Mouse (Mus musculus) CH12.LX (cell line): ENCODE measurements around the gene Dusp2. TPM values are rescaled to one million over a fixed set of nuclear protein-coding genes. Genes with fewer than 3 reads are reported as not detected.

Experiments
- DNase-seq: peaks from one replicate; pipeline ENCODE4 v3.0.0-alpha.2; 2013; ENCODE audit errors: extremely low read depth
- H3K27ac ChIP-seq: 2 replicates; pipeline ENCODE4 v1.5.1; 2012; ENCODE audit warnings: low read depth, mild to moderate bottlenecking, control low read depth, moderate library complexity; ENCODE audit not compliant: insufficient read depth
- H3K27me3 ChIP-seq: replicated peaks from 2 replicates; pipeline ENCODE3; 2012; ENCODE audit warnings: inconsistent platforms
- H3K36me3 ChIP-seq, 2 experiments: replicated peaks in 1 of 2; 2 replicates each; pipeline versions ENCODE3 to v1.6.1; 2012; ENCODE audit warnings: inconsistent platforms in 1 of 2, low read length in 1 of 2, mild to moderate bottlenecking in 1 of 2, mixed read lengths in 1 of 2, moderate library complexity in 1 of 2; ENCODE audit not compliant: control insufficient read depth in 1 of 2, insufficient read depth in 1 of 2
- H3K4me1 ChIP-seq, 2 experiments: 2 replicates each; pipeline ENCODE4 v1.6.1; 2012; ENCODE audit warnings: inconsistent platforms in 1 of 2, moderate library complexity in 1 of 2; ENCODE audit not compliant: insufficient read depth in 2 of 2, control insufficient read depth in 1 of 2
- H3K4me2 ChIP-seq: 2 replicates; pipeline ENCODE4 v1.6.1; 2012; ENCODE audit warnings: low read depth, mild to moderate bottlenecking, control low read depth; ENCODE audit not compliant: poor library complexity, insufficient read depth, severe bottlenecking
- H3K4me3 ChIP-seq, 3 experiments: fragments of 150-350 bp in 1 of 3; sonication (generic) in 1 of 3; replicated peaks in 1 of 3; 2 replicates each; pipeline versions ENCODE3 to v1.5.1; 2011 to 2012; ENCODE audit warnings: low read depth in 2 of 3, low read length in 2 of 3, mild to moderate bottlenecking in 2 of 3, moderate library complexity in 2 of 3, control low read depth in 1 of 3, improper control_type of control experiment in 1 of 3, inconsistent platforms in 1 of 3, mixed read lengths in 1 of 3; ENCODE audit not compliant: poor library complexity in 1 of 3
- H3K79me2 ChIP-seq: replicated peaks from 2 replicates; pipeline ENCODE4 v1.6.1; 2012; ENCODE audit warnings: mild to moderate bottlenecking, moderate library complexity; ENCODE audit not compliant: control insufficient read depth, poor library complexity, insufficient read depth, severe bottlenecking; ENCODE audit errors: extremely low read depth
- H3K9ac ChIP-seq: 2 replicates; pipeline ENCODE4 v1.6.1; 2012; ENCODE audit warnings: low read depth, mild to moderate bottlenecking, control low read depth, moderate library complexity; ENCODE audit not compliant: insufficient read depth
- H3K9me3 ChIP-seq: replicated peaks from 2 replicates; pipeline ENCODE3; 2012; ENCODE audit warnings: low read length, inconsistent platforms, mixed read lengths
- BHLHE40 ChIP-seq: IDR thresholded peaks from 2 replicates; pipeline ENCODE4 v1.6.1; 2011; ENCODE audit warnings: mild to moderate bottlenecking, low read depth, low read length, improper control_type of control experiment
- CHD1 ChIP-seq: IDR thresholded peaks from 2 replicates; pipeline ENCODE4 v1.6.1; 2012; ENCODE audit warnings: low read depth, low read length, improper control_type of control experiment, inconsistent platforms
- CHD2 ChIP-seq: IDR thresholded peaks from 2 replicates; pipeline ENCODE4 v1.6.1; 2011; ENCODE audit warnings: low read length, improper control_type of control experiment
- CTCF ChIP-seq, 2 experiments: IDR thresholded peaks in 1 of 2; conservative IDR thresholded peaks in 1 of 2; 2 replicates each; pipeline ENCODE4 v1.5.1; 2011 to 2012; ENCODE audit warnings: low read depth in 2 of 2, low read length in 2 of 2, improper control_type of control experiment in 1 of 2, inconsistent platforms in 1 of 2, mild to moderate bottlenecking in 1 of 2, moderate library complexity in 1 of 2
- E2F4 ChIP-seq: IDR thresholded peaks from 2 replicates; pipeline ENCODE4 v1.6.1; 2011; ENCODE audit warnings: low read depth, low read length, improper control_type of control experiment; ENCODE audit not compliant: insufficient replicate concordance
- ELF1 ChIP-seq: IDR thresholded peaks from 2 replicates; pipeline ENCODE4 v1.6.1; 2014; ENCODE audit warnings: low read depth, mild to moderate bottlenecking, inconsistent platforms, low read length, improper control_type of control experiment
- EP300 ChIP-seq: IDR thresholded peaks from 2 replicates; pipeline ENCODE4 v1.6.1; 2011; ENCODE audit warnings: low read length, improper control_type of control experiment
- ETS1 ChIP-seq: conservative IDR thresholded peaks from 2 replicates; pipeline ENCODE4 v1.6.1; 2012; ENCODE audit warnings: low read depth, mild to moderate bottlenecking, inconsistent platforms, low read length, improper control_type of control experiment, moderate library complexity
- GABPA ChIP-seq: IDR thresholded peaks from 2 replicates; pipeline ENCODE4 v1.6.1; 2012; ENCODE audit warnings: low read depth, low read length, improper control_type of control experiment, inconsistent platforms; ENCODE audit not compliant: insufficient replicate concordance
- HCFC1 ChIP-seq: IDR thresholded peaks from 2 replicates; pipeline ENCODE4 v1.6.1; 2012; ENCODE audit warnings: low read depth, mild to moderate bottlenecking, inconsistent platforms, low read length, improper control_type of control experiment
- IRF4 ChIP-seq: IDR thresholded peaks from 2 replicates; pipeline ENCODE4 v1.6.1; 2014; ENCODE audit warnings: low read depth, mild to moderate bottlenecking, inconsistent platforms, low read length, improper control_type of control experiment
- JUN ChIP-seq: IDR thresholded peaks from 2 replicates; pipeline ENCODE4 v1.6.1; 2011; ENCODE audit warnings: low read depth, mild to moderate bottlenecking, low read length, improper control_type of control experiment, moderate library complexity; ENCODE audit not compliant: insufficient read depth
- JUND ChIP-seq: conservative IDR thresholded peaks from 2 replicates; pipeline ENCODE4 v1.6.1; 2011; ENCODE audit warnings: low read depth, low read length, improper control_type of control experiment
- KAT2A ChIP-seq: IDR thresholded peaks from 2 replicates; pipeline ENCODE4 v1.6.1; 2012; ENCODE audit warnings: low read length, improper control_type of control experiment, inconsistent platforms; ENCODE audit not compliant: insufficient replicate concordance
- MAFK ChIP-seq: IDR thresholded peaks from 2 replicates; pipeline ENCODE4 v1.6.1; 2011; ENCODE audit warnings: low read length, improper control_type of control experiment; ENCODE audit not compliant: insufficient replicate concordance
- MAX ChIP-seq: IDR thresholded peaks from 2 replicates; pipeline ENCODE4 v1.6.1; 2011; ENCODE audit warnings: low read length, improper control_type of control experiment
- MAZ ChIP-seq: IDR thresholded peaks from 2 replicates; pipeline ENCODE4 v1.6.1; 2012; ENCODE audit warnings: low read depth, mild to moderate bottlenecking, inconsistent platforms, low read length, improper control_type of control experiment, moderate library complexity
- MEF2A ChIP-seq: IDR thresholded peaks from 2 replicates; pipeline ENCODE4 v1.6.1; 2014; ENCODE audit warnings: low read depth, mild to moderate bottlenecking, inconsistent platforms, low read length, improper control_type of control experiment, borderline replicate concordance
- MXI1 ChIP-seq: IDR thresholded peaks from 2 replicates; pipeline ENCODE4 v1.6.1; 2011; ENCODE audit warnings: mild to moderate bottlenecking, low read depth, low read length, improper control_type of control experiment
- MYC ChIP-seq: IDR thresholded peaks from 2 replicates; pipeline ENCODE4 v1.6.1; 2011; ENCODE audit warnings: low read depth, mild to moderate bottlenecking, improper control_type of control experiment, low read length
- NELFE ChIP-seq: IDR thresholded peaks from 2 replicates; pipeline ENCODE4 v1.6.1; 2011; ENCODE audit warnings: low read depth, low read length, improper control_type of control experiment
- NRF1 ChIP-seq: IDR thresholded peaks from 2 replicates; pipeline ENCODE4 v1.6.1; 2014; ENCODE audit warnings: low read depth, mild to moderate bottlenecking, inconsistent platforms, low read length, improper control_type of control experiment, moderate library complexity
- PAX5 ChIP-seq: IDR thresholded peaks from 2 replicates; pipeline ENCODE4 v1.6.1; 2012; ENCODE audit warnings: low read length, inconsistent platforms, mixed read lengths
- POLR2A ChIP-seq: IDR thresholded peaks from 2 replicates; pipeline ENCODE4 v1.6.1; 2011; ENCODE audit warnings: low read depth, mild to moderate bottlenecking, improper control_type of control experiment, low read length
- POLR2AphosphoS2 ChIP-seq: IDR thresholded peaks from 2 replicates; pipeline ENCODE4 v1.6.1; 2011; ENCODE audit warnings: low read depth, low read length, improper control_type of control experiment
- RAD21 ChIP-seq: IDR thresholded peaks from 2 replicates; pipeline ENCODE4 v1.6.1; 2011; ENCODE audit warnings: low read depth, mild to moderate bottlenecking, low read length, improper control_type of control experiment, moderate library complexity
- RCOR1 ChIP-seq: conservative IDR thresholded peaks from 2 replicates; pipeline ENCODE4 v1.6.1; 2012; ENCODE audit warnings: low read depth, mild to moderate bottlenecking, inconsistent platforms, low read length, improper control_type of control experiment
- SIN3A ChIP-seq: IDR thresholded peaks from 2 replicates; pipeline ENCODE4 v1.6.1; 2012; ENCODE audit warnings: low read length, improper control_type of control experiment, inconsistent platforms
- SMC3 ChIP-seq: IDR thresholded peaks from 2 replicates; pipeline ENCODE4 v1.6.1; 2011; ENCODE audit warnings: low read depth, low read length, improper control_type of control experiment
- TBP ChIP-seq: conservative IDR thresholded peaks from 2 replicates; pipeline ENCODE4 v1.6.1; 2011; ENCODE audit warnings: low read depth, low read length, improper control_type of control experiment
- TCF12 ChIP-seq: IDR thresholded peaks from 2 replicates; pipeline ENCODE4 v1.6.1; 2014; ENCODE audit warnings: low read depth, mild to moderate bottlenecking, inconsistent platforms, low read length, improper control_type of control experiment
- UBTF ChIP-seq: IDR thresholded peaks from 2 replicates; pipeline ENCODE4 v1.6.1; 2012; ENCODE audit warnings: low read depth, mild to moderate bottlenecking, inconsistent platforms, low read length, improper control_type of control experiment, moderate library complexity
- USF1 ChIP-seq: IDR thresholded peaks from 2 replicates; pipeline ENCODE4 v1.6.1; 2014; ENCODE audit warnings: low read depth, mild to moderate bottlenecking, inconsistent platforms, low read length, improper control_type of control experiment
- USF2 ChIP-seq: conservative IDR thresholded peaks from 2 replicates; pipeline ENCODE4 v1.6.1; 2011; ENCODE audit warnings: low read depth, low read length, improper control_type of control experiment
- ZC3H11A ChIP-seq: IDR thresholded peaks from 2 replicates; pipeline ENCODE4 v1.6.1; 2012; ENCODE audit warnings: low read depth, mild to moderate bottlenecking, inconsistent platforms, low read length, improper control_type of control experiment
- ZKSCAN1 ChIP-seq: IDR thresholded peaks from 2 replicates; pipeline ENCODE4 v1.6.1; 2012; ENCODE audit warnings: low read depth, inconsistent platforms, low read length, improper control_type of control experiment, borderline replicate concordance
- ZMIZ1 ChIP-seq: IDR thresholded peaks from 2 replicates; pipeline ENCODE4 v1.6.1; 2012; ENCODE audit warnings: low read depth, mild to moderate bottlenecking, inconsistent platforms, low read length, improper control_type of control experiment
- ZNF384 ChIP-seq: IDR thresholded peaks from 2 replicates; pipeline ENCODE4 v1.6.1; 2012; ENCODE audit warnings: low read depth, low read length, improper control_type of control experiment, inconsistent platforms
- dilution Hi-C: fragments of 300-500 bp; cut with MboI; formaldehyde crosslinking; loops from 2 replicates; pipeline ENCODE4 v1.14.3; 2020; ENCODE audit warnings: low sequenced_read_pairs; ENCODE audit not compliant: extremely low pct_unique_long_range_greater_than_20kb, extremely low pct_ligation_motif_present
- in situ Hi-C: fragments of 300-500 bp; cut with MboI; formaldehyde crosslinking; loops from 3 replicates; pipeline ENCODE4 v1.14.3; 2019; ENCODE audit warnings: low sequenced_read_pairs, low pct_ligation_motif_present, low pct_unique_long_range_greater_than_20kb, mixed read lengths
- polyA plus RNA-seq: library from polyadenylated mRNA; unstranded; fragments of >175 nt; gene quantifications from 2 replicates; pipeline ENCODE4 v1.2.1, GENCODE M21; 2012; ENCODE audit warnings: low read depth; ENCODE audit not compliant: insufficient read length
- total RNA-seq, 2 experiments: library from RNA; depleted of rRNA; stranded (reverse); fragments of 300-350 nt in 1 of 2; fragments of >200 nt in 1 of 2; gene quantifications; 2 replicates each; pipeline ENCODE4 v1.2.3; 2012 to 2014

Gene Dusp2
- total and polyA plus RNA-seq, 3 experiments = 57.8 to 107 (median 81.5) TPM

DNA sequence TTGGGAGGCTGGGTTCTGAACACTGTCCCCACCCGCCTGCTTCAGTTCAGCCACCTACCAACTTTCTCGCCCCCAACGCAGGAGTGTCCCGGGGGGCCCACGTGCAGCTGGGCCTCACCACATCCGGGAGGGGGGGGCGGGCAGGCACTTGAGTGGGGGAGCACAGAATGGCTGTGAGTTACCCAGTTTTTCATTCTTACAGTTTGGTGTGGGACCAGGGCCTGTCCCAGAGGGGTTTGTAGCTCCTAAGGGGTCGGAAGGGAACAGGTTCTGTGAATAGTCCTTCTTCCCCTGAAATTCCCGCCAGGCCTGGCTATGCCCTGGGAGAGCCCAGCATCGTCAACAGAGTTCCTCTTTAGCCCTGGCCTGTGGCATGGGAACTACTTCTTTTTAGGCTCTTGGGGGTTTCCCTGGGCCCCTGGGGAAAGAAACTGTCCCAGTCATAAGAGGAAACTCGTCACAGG, 849 bp upstream of the Dusp2 start:
- no peaks in the 10 kb centered on the region for H3K27me3 ChIP-seq
- in situ Hi-C loops = no loop called here
- no peaks in the 10 kb centered on the region for H3K9me3 ChIP-seq
- peak; percentile 94 for DNase-seq
- H3K79me2 ChIP-seq = peaks cover 17% of the 10 kb centered on the region
- H3K4me1 ChIP-seq = peaks cover 32 to 52% of the 10 kb centered on the region in 2 experiments
- peaks cover 2 to 35% of the 10 kb centered on the region in 2 experiments for H3K36me3 ChIP-seq
- peak overlapping the region in 1 of 3 experiments; percentile 19 for H3K4me3 ChIP-seq
- H3K4me2 ChIP-seq = peak overlapping the region; percentile 91
- TF ChIP-seq CTCF (conservative IDR thresholded peaks at IDR 0.05 in 1 of 2, IDR thresholded peaks at IDR 0.05 in 1 of 2; ENCODE audit: low read depth in 2 of 2, low read length in 2 of 2) (no peak), RCOR1 (peak; percentile 25; the same call in 1 of the 2 replicates), TCF12 (peak; percentile 85), CHD2 (peak; percentile 81; the same call in 1 of the 2 replicates), POLR2A (peak; percentile 32; the same call in 1 of the 2 replicates), ZNF384 (peak; percentile 4; the same call in 1 of the 2 replicates), BHLHE40 (peak; percentile 99), ZC3H11A (no peak), USF2 (no peak), KAT2A (0 out of 2 replicates have a peak, but pooled peaks have one; percentile 61), CHD1 (peak; percentile 48; the same call in 1 of the 2 replicates), USF1 (peak; percentile 49), IRF4 (peak; percentile 68), MEF2A (peak; percentile 83), TBP (no peak), E2F4 (no peak), POLR2AphosphoS2 (no peak), ZMIZ1 (peak; percentile 38; the same call in 1 of the 2 replicates), NRF1 (no peak), MAX (no peak; the same call in none of the 2 replicates), MXI1 (peak; percentile 64), GABPA (no peak), UBTF (no peak), HCFC1 (peak; percentile 9; the same call in 1 of the 2 replicates), MYC (peak; percentile 33), NELFE (no peak), JUND (no peak; the same call in 1 of the 2 replicates), MAFK (0 out of 2 replicates have a peak, but pooled peaks have one; percentile 39), ZKSCAN1 (no peak), SIN3A (peak; percentile 62; the same call in 1 of the 2 replicates), RAD21 (no peak; the same call in 1 of the 2 replicates), PAX5 (no peak), EP300 (peak; percentile 64), ELF1 (no peak), MAZ (peak; percentile 91), SMC3 (no peak), JUN (no peak), ETS1 (peak; percentile 89)
- TF ChIP-seq, all 38 proteins: peak for 20
- no peak overlapping the region; the same call in 1 of the 2 replicates for H3K9ac ChIP-seq
- peak overlapping the region; percentile 98 for H3K27ac ChIP-seq
- dilution Hi-C loops = no loop called here
